Mouse (Mus musculus): Measurements from ENCODE around the gene Them7. TPM values are rescaled to one million over a fixed set of nuclear protein-coding genes. Genes with fewer than 3 reads are reported as not detected.

The Them7 gene
- polyA plus RNA-seq, 1 experiment from 2014 or later: 0.26 TPM

DNA sequence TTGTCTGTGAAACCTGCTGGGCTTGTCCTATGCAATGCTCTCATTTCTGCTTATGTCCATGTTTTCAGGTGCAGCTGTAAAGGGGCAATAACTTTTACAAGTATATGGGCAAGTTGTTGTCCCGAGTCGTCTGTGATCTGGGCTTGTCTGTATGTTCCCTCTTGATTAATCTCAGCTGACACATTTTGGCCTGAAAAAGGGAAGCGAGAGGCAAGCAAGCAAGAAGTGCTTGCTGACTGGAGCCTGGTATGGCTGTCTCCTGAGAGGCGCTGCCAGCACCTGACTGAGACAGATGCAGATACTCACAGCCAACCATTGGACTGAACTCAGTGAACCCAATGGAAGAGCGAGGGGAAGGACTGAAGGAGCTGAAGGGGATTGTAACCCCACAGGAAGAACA lies 193.5 kb downstream of the Them7 start:
- H3K27me3 ChIP-seq (replicated peaks; ENCODE audit: control insufficient read depth, insufficient read depth, low read length): no peaks in the 10 kb centered on the region; the same call in 1 of the 2 replicates
- no peak for TF ChIP-seq CTCF (IDR thresholded peaks at IDR 0.05; ENCODE audit: low read depth)
- no peak for ATAC-seq
- no peak overlapping the region for H3K27ac ChIP-seq (ENCODE audit: low read depth, low read length)
- H3K4me2 ChIP-seq (replicated peaks; ENCODE audit: low read depth): no peak overlapping the region
- H3K36me3 ChIP-seq (ENCODE audit: control insufficient read depth, insufficient read depth): no peaks in the 10 kb centered on the region
- no peaks in the 10 kb centered on the region for H3K4me1 ChIP-seq (replicated peaks; ENCODE audit: control insufficient read depth, insufficient read depth, low read length)
- H3K9ac ChIP-seq (ENCODE audit: low read depth, low read length): no peak overlapping the region
- H3K9me3 ChIP-seq (ENCODE audit: control insufficient read depth): no peaks in the 10 kb centered on the region
- WGBS: 62% methylated on average over 5 of the region's 5 CpGs
- H3K4me3 ChIP-seq (ENCODE audit: low read depth, low read length): no peak overlapping the region

- Histone ChIP-seq H3K4me2 (replicated peaks; ENCODE audit: low read depth) (no peak overlapping the region), H3K9me3 (ENCODE audit: control insufficient read depth) (no peaks in the 10 kb centered on the region), H3K4me1 (replicated peaks; ENCODE audit: control insufficient read depth, insufficient read depth, low read length) (no peaks in the 10 kb centered on the region), H3K27me3 (replicated peaks; ENCODE audit: control insufficient read depth, insufficient read depth, low read length) (no peaks in the 10 kb centered on the region; the same call in 1 of the 2 replicates), H3K36me3 (ENCODE audit: control insufficient read depth, insufficient read depth) (no peaks in the 10 kb centered on the region), H3K9ac (ENCODE audit: low read depth, low read length) (no peak overlapping the region), H3K27ac (ENCODE audit: low read depth, low read length) (no peak overlapping the region), H3K4me3 (ENCODE audit: low read depth, low read length) (no peak overlapping the region)
- ATAC-seq: no peak
- TF ChIP-seq CTCF (IDR thresholded peaks at IDR 0.05; ENCODE audit: low read depth): no peak
- WGBS: 88% methylated on average over 12 of the region's 12 CpGs
These were observed 194.6 kb downstream of the Them7 start for GRCm38 (mm10) chr2:105418629-105419227.

GRCm38 (mm10) chr2:105427447-105427846 lies 203.3 kb downstream of the Them7 start:
- Histone ChIP-seq H3K27me3 (replicated peaks; ENCODE audit: control insufficient read depth, insufficient read depth, low read length) (no peaks in the 10 kb centered on the region), H3K9ac (ENCODE audit: low read depth, low read length) (no peak overlapping the region), H3K36me3 (ENCODE audit: control insufficient read depth, insufficient read depth) (no peaks in the 10 kb centered on the region), H3K27ac (ENCODE audit: low read depth, low read length) (no peak overlapping the region), H3K9me3 (ENCODE audit: control insufficient read depth) (no peaks in the 10 kb centered on the region), H3K4me3 (ENCODE audit: low read depth, low read length) (no peak overlapping the region), H3K4me1 (replicated peaks; ENCODE audit: control insufficient read depth, insufficient read depth, low read length) (no peaks in the 10 kb centered on the region), H3K4me2 (replicated peaks; ENCODE audit: low read depth) (no peak overlapping the region)
- WGBS: 67% methylated on average over 8 of the region's 8 CpGs
- no peak for ATAC-seq
- TF ChIP-seq CTCF (IDR thresholded peaks at IDR 0.05; ENCODE audit: low read depth): no peak

DNA sequence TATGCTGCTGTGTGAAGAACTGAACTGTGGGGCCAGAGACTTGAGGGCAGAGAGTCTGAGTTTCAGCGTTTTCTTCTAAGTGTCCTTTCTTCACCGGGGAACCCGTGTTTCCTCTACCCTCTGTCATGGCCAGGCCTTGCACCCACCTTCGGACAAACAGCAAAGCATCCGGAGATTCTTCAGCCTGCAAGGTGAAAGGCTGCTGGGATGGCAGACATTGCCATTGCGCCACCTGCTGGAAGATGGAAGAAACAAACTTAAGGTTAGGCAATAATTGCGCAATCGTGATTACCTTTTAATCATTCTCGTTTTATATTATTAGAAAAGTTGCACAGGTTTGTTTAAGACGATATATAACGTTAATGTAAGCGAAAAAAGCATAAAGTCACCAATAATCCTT lies 203.9 kb downstream of the Them7 start:
- no peak for ATAC-seq
- H3K9me3 ChIP-seq (ENCODE audit: control insufficient read depth): no peaks in the 10 kb centered on the region
- no peak overlapping the region for H3K27ac ChIP-seq (ENCODE audit: low read depth, low read length)
- 2% methylated on average over 12 of the region's 12 CpGs for WGBS
- H3K9ac ChIP-seq (ENCODE audit: low read depth, low read length): no peak overlapping the region
- H3K4me2 ChIP-seq (replicated peaks; ENCODE audit: low read depth): no peak overlapping the region
- H3K4me1 ChIP-seq (replicated peaks; ENCODE audit: control insufficient read depth, insufficient read depth, low read length): no peaks in the 10 kb centered on the region; the same call in 1 of the 2 replicates
- no peaks in the 10 kb centered on the region for H3K27me3 ChIP-seq (replicated peaks; ENCODE audit: control insufficient read depth, insufficient read depth, low read length)
- no peaks in the 10 kb centered on the region for H3K36me3 ChIP-seq (ENCODE audit: control insufficient read depth, insufficient read depth)
- no peak overlapping the region for H3K4me3 ChIP-seq (ENCODE audit: low read depth, low read length)
- TF ChIP-seq CTCF (IDR thresholded peaks at IDR 0.05; ENCODE audit: low read depth): peak; percentile 95

DNA sequence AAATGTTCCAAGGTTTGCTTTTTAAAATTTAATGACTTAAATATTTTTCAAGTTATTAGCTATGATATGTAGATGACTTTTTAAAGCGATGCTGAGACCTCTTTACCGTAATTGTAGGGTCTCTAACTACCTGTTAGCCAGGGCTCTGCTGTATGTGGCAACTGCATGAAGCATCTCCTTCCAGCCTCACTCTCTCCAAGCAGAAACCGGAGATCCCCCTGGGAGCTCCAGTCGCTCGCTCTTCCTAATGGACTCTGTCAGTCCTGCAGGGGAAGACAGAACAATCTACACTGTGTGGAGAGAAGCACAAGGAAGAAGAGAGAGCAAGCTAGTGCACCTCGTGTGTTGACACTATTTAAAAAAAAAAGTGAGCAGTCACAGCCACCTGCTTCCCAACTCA lies 204.3 kb downstream of the Them7 start:
- WGBS: 26% methylated on average over 6 of the region's 6 CpGs
- H3K4me3 ChIP-seq (ENCODE audit: low read depth, low read length): no peak overlapping the region
- no peaks in the 10 kb centered on the region for H3K9me3 ChIP-seq (ENCODE audit: control insufficient read depth)
- H3K27me3 ChIP-seq (replicated peaks; ENCODE audit: control insufficient read depth, insufficient read depth, low read length): no peaks in the 10 kb centered on the region
- H3K4me2 ChIP-seq (replicated peaks; ENCODE audit: low read depth): no peak overlapping the region
- H3K36me3 ChIP-seq (ENCODE audit: control insufficient read depth, insufficient read depth): no peaks in the 10 kb centered on the region
- no peak overlapping the region for H3K9ac ChIP-seq (ENCODE audit: low read depth, low read length)
- no peak overlapping the region for H3K27ac ChIP-seq (ENCODE audit: low read depth, low read length)
- TF ChIP-seq CTCF (IDR thresholded peaks at IDR 0.05; ENCODE audit: low read depth): no peak
- no peaks in the 10 kb centered on the region; the same call in 1 of the 2 replicates for H3K4me1 ChIP-seq (replicated peaks; ENCODE audit: control insufficient read depth, insufficient read depth, low read length)
- no peak for ATAC-seq

Other genes starting within 250 kb of the Them7 start
- gene Eif3m, start 207.2 kb upstream of the Them7 start, polyA plus RNA-seq (2015; fragmentation: Nextera tagmentation; extraction: Ambion mirVana): 141 and 145 TPM in 2 replicates
- not detected in 2 replicates for gene Gm11060, start 132.3 kb upstream of the Them7 start, polyA plus RNA-seq (2015; fragmentation: Nextera tagmentation; extraction: Ambion mirVana)
- gene Wt1, start 97.8 kb upstream of the Them7 start, polyA plus RNA-seq (2015; fragmentation: Nextera tagmentation; extraction: Ambion mirVana): 3.9 TPM in 2 replicates
- 28.5 and 29.5 TPM in 2 replicates for gene Rcn1, start 175.0 kb downstream of the Them7 start, polyA plus RNA-seq (2015; fragmentation: Nextera tagmentation; extraction: Ambion mirVana)

Measured in intestine, postnatal 0 days (tissue).